Mouse (Mus musculus) mesoderm, embryonic 11.5 days (tissue): ENCODE data around the gene Gm21981.

Experiments used
- DNase-seq: peaks from one replicate; pipeline ENCODE4 v3.0.0-alpha.2; 2012; ENCODE audit warnings: low read depth, low spot score

The Gm21981 gene

GRCm38 (mm10) chr17:47694442-47694502 lies at the start of gene Gm21981:
Gm21981 (minus strand) TSS chr17:47694455.
- no peak for DNase-seq

GRCm38 (mm10) chr17:47742991-47743734 lies 48.9 kb upstream of the Gm21981 start:
- no peak for DNase-seq

- no peak for DNase-seq
Observed at GRCm38 (mm10) chr17:47740186-47740585, 45.9 kb upstream of the Gm21981 start.

GRCm38 (mm10) chr17:47738879-47739798 lies 44.9 kb upstream of the Gm21981 start:
- DNase-seq, result no peak

- DNase-seq, result peak; percentile 39
Observed at GRCm38 (mm10) chr17:47738066-47738878, 44.0 kb upstream of the Gm21981 start.

GRCm38 (mm10) chr17:47737271-47738065 lies 43.2 kb upstream of the Gm21981 start:
- DNase-seq, result peak; percentile 63

GRCm38 (mm10) chr17:47736856-47737255 lies 42.6 kb upstream of the Gm21981 start, which contains the start of gene Tfeb:
Tfeb (plus strand) TSS chr17:47737030.
- peak; percentile 93 for DNase-seq

- DNase-seq, result no peak
Observed at GRCm38 (mm10) chr17:47735553-47736100, 41.4 kb upstream of the Gm21981 start.

GRCm38 (mm10) chr17:47730633-47731575 lies 36.6 kb upstream of the Gm21981 start:
- DNase-seq, result no peak

- DNase-seq, result no peak
Observed at GRCm38 (mm10) chr17:47726566-47726965, 32.3 kb upstream of the Gm21981 start, which contains the start of gene Pgc. Pgc (plus strand) TSS chr17:47726842.

GRCm38 (mm10) chr17:47721183-47721582 lies 26.9 kb upstream of the Gm21981 start:
- no peak for DNase-seq

GRCm38 (mm10) chr17:47715037-47715436 lies 20.8 kb upstream of the Gm21981 start:
- no peak for DNase-seq

GRCm38 (mm10) chr17:47712889-47713571 lies 18.8 kb upstream of the Gm21981 start:
- no peak for DNase-seq

GRCm38 (mm10) chr17:47711883-47712282 lies 17.6 kb upstream of the Gm21981 start:
- DNase-seq, result no peak

GRCm38 (mm10) chr17:47710036-47710435 lies 15.8 kb upstream of the Gm21981 start:
- no peak for DNase-seq

GRCm38 (mm10) chr17:47708972-47709371 lies 14.7 kb upstream of the Gm21981 start:
- no peak for DNase-seq

GRCm38 (mm10) chr17:47707961-47708360 lies 13.7 kb upstream of the Gm21981 start:
- DNase-seq, result no peak

GRCm38 (mm10) chr17:47706196-47706595 lies 11.9 kb upstream of the Gm21981 start:
- no peak for DNase-seq

- DNase-seq, result no peak
Observed at GRCm38 (mm10) chr17:47704692-47705091, 10.4 kb upstream of the Gm21981 start.
